Mouse (Mus musculus) heart, postnatal 0 days (tissue): ENCODE results near the gene Neil1.

Experiments
- CTCF ChIP-seq: IDR thresholded peaks from 2 replicates; pipeline ENCODE4 v1.5.1; 2016; ENCODE audit warnings: antibody characterized with exemption, control low read depth, low read depth
- EP300 ChIP-seq: IDR thresholded peaks from 2 replicates; pipeline ENCODE4 v1.6.1; 2016; ENCODE audit warnings: antibody characterized with exemption, low read depth

DNA sequence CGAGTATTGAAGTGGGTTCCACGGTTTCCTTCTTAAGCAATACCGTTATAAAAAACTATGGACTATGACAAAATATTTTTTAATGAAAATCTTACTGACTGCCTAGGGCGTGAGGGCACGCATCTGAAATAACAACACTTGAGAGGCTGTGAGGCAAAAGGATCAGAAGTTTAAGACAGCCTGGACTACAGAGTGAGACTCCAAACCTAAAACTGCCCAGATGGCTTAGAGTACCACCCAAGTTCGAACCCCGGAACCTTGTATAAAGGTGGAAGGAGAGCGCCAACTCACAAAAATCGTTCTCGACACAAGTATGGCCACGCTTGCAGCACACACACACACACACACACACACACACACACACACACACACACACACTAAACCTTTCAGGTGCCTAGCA is 10.4 kb upstream of the Neil1 start:
- no peak for TF ChIP-seq CTCF
- TF ChIP-seq EP300 = no peak
